Mouse (Mus musculus): ENCODE measurements around the gene Olfr1341.

Gene Olfr1341

GRCm38 (mm10) chr4:118703223-118703622, at the start of gene Olfr1341:
Olfr1341 (plus strand) TSS chr4:118703523.
- DNase-seq (ENCODE audit: low spot score): no peak

- no peak for DNase-seq (ENCODE audit: low spot score)
These were observed 44.7 kb upstream of the Olfr1341 start, which contains the start of gene Olfr62 for GRCm38 (mm10) chr4:118658652-118659051. Olfr62 (plus strand) TSS chr4:118658952.

GRCm38 (mm10) chr4:118687086-118687485, 16.2 kb upstream of the Olfr1341 start:
- no peak for DNase-seq (ENCODE audit: low spot score)

GRCm38 (mm10) chr4:118692412-118692973, 10.8 kb upstream of the Olfr1341 start, which contains the start of gene Olfr1342:
Olfr1342 (minus strand) TSS chr4:118692756.
- DNase-seq (ENCODE audit: low spot score): no peak

GRCm38 (mm10) chr4:118693812-118694211, 9.5 kb upstream of the Olfr1341 start:
- DNase-seq (ENCODE audit: low spot score): no peak

- no peak for DNase-seq (ENCODE audit: low spot score)
These were observed 4.8 kb downstream of the Olfr1341 start for GRCm38 (mm10) chr4:118708086-118708485.

GRCm38 (mm10) chr4:118711656-118712055, 8.3 kb downstream of the Olfr1341 start:
- no peak for DNase-seq (ENCODE audit: low spot score)

GRCm38 (mm10) chr4:118719838-118720237, 16.5 kb downstream of the Olfr1341 start, which contains the start of gene Olfr1340:
Olfr1340 (plus strand) TSS chr4:118720138.
- DNase-seq (ENCODE audit: low spot score): no peak

- no peak for DNase-seq (ENCODE audit: low spot score)
These were observed 18.6 kb downstream of the Olfr1341 start for GRCm38 (mm10) chr4:118721742-118722483.

GRCm38 (mm10) chr4:118731875-118732274, 28.6 kb downstream of the Olfr1341 start, which contains the start of gene Olfr1339:
Olfr1339 (plus strand) TSS chr4:118732175.
- DNase-seq (ENCODE audit: low spot score): no peak

GRCm38 (mm10) chr4:118739574-118739973, 36.3 kb downstream of the Olfr1341 start:
- no peak for DNase-seq (ENCODE audit: low spot score)

- no peak for DNase-seq (ENCODE audit: low spot score)
These were observed 37.8 kb downstream of the Olfr1341 start for GRCm38 (mm10) chr4:118740988-118741698.

GRCm38 (mm10) chr4:118741881-118742280, 38.6 kb downstream of the Olfr1341 start:
- DNase-seq (ENCODE audit: low spot score): no peak

GRCm38 (mm10) chr4:118758637-118759036, 55.3 kb downstream of the Olfr1341 start, which contains the start of gene Olfr1338:
Olfr1338 (minus strand) TSS chr4:118758737.
- no peak for DNase-seq (ENCODE audit: low spot score)

All from ovary, adult 18-20 months (tissue).